Mouse (Mus musculus): ENCODE results near the gene Ruvbl1. TPM values are rescaled to one million over a fixed set of nuclear protein-coding genes. Genes with fewer than 3 reads are reported as not detected.

Gene Ruvbl1
- polyA plus RNA-seq (2015; fragmentation: Nextera tagmentation; extraction: Ambion mirVana): 79.5 and 86.1 TPM in 2 replicates

DNA sequence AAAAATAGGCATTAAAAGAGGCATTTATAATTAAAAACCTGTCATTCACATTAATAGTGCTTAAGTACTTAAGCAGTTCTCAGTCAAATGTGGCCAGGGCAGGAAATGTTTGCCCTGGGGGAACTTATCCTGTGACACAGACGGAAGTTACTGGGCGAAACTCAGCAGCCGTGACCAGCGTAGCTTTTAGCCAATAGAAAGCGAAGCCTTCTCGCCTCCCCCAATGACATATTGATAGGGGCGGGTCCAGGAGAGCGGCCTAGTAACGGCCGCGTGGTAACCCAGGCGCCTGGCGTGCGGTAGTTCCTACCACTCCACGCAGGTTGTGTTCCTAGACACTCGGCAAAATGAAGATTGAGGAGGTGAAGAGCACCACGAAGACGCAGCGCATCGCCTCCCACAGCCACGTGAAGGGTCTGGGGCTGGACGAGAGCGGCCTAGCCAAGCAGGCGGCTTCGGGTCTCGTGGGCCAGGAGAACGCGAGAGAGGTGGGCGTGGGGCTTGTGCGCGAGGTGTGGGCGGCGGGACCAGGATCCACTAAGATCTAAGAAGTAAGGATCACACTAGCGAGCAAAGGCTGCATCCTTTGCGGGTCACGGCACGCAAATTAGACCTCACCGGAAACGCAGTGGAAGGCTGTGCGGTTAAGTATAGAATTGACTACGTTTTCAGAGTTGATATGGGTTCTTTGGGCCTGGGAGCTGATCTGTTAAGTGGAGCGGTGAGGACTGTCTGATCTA is at the start of gene Ruvbl1:
Ruvbl1 (plus strand) TSS at position 229 of the 740 bp plus-strand sequence.
- Histone ChIP-seq H3K9me3 (no peaks in the 10 kb centered on the region), H3K27me3 (replicated peaks) (no peaks in the 10 kb centered on the region), H3K36me3 (peaks cover 32% of the 10 kb centered on the region), H3K9ac (peak within 1 kb of the TSS; percentile 89), H3K27ac (replicated peaks) (no peak within 1 kb of the TSS), H3K4me1 (peaks cover 17% of the 10 kb centered on the region), H3K4me3 (peak within 1 kb of the TSS; percentile 86), H3K4me2 (peak within 1 kb of the TSS; percentile 77)
- ATAC-seq (ENCODE audit: extremely low read depth, insufficient number of reproducible peaks, low FRiP score, low TSS enrichment): peak; percentile 92
- under 1% methylated on average over 42 of the region's 42 CpGs for WGBS

DNA sequence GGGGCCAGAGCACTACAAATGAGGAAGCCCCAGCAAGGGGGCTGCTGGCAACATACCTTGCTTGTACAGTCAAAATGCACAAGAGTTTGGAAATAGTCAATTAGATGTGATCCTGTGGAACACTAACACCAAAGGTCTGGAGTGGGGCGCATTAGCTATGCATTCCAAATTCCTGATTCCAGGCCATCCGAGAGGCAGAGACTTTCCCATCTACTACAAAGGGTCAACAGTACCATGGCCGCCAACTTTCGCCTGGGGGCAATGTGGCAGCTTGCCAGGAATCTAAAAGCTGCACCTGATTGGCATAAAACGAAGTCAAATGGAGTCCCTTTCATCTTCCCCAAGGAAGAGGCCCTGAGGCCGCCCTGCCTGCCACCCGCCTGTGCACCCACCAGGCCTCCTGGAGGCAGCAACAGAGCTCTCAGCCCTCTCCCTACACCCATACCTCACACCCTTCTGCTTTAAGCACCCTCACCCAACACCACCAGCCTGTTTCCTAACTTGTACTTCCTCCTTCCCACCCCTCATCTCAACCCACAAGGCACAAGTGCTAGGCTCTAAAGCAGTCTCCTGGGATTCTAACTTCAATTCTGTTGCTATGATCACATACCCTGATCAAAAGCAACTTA is 49.0 kb upstream of the Ruvbl1 start:
- Histone ChIP-seq H3K36me3 (no peaks in the 10 kb centered on the region), H3K27ac (replicated peaks) (no peak overlapping the region), H3K4me3 (no peak overlapping the region), H3K4me2 (no peak overlapping the region), H3K27me3 (replicated peaks) (no peaks in the 10 kb centered on the region), H3K9me3 (no peaks in the 10 kb centered on the region), H3K9ac (no peak overlapping the region), H3K4me1 (peaks cover 14% of the 10 kb centered on the region)
- 69% methylated on average over 7 of the region's 7 CpGs for WGBS
- no peak for ATAC-seq (ENCODE audit: extremely low read depth, insufficient number of reproducible peaks, low FRiP score, low TSS enrichment)

DNA sequence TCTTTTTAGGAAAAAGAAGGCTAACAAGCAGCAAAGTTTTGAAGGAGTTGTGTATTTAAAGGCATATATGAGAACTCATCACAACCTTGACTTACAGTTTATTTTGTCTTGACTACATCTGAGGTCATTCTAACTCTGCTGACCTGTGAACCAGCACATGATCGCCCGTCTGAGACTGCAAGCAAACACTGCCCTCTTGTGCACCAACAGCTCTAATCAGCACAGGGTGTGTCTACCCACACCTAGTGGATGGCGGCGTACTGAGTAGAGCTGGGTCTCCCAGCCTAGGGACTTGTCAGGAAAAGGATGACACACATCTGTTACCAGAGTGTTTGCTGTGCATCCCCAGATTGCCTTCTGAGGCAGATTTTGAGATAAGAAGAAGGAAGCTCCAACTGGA is 34.0 kb upstream of the Ruvbl1 start:
- Histone ChIP-seq H3K4me3 (no peak overlapping the region), H3K27ac (replicated peaks) (no peak overlapping the region), H3K4me1 (peaks cover 25% of the 10 kb centered on the region), H3K9me3 (no peaks in the 10 kb centered on the region), H3K9ac (no peak overlapping the region), H3K27me3 (replicated peaks) (no peaks in the 10 kb centered on the region), H3K36me3 (no peaks in the 10 kb centered on the region), H3K4me2 (no peak overlapping the region)
- ATAC-seq (ENCODE audit: extremely low read depth, insufficient number of reproducible peaks, low FRiP score, low TSS enrichment): no peak
- 11% methylated on average over 4 of the region's 4 CpGs for WGBS

DNA sequence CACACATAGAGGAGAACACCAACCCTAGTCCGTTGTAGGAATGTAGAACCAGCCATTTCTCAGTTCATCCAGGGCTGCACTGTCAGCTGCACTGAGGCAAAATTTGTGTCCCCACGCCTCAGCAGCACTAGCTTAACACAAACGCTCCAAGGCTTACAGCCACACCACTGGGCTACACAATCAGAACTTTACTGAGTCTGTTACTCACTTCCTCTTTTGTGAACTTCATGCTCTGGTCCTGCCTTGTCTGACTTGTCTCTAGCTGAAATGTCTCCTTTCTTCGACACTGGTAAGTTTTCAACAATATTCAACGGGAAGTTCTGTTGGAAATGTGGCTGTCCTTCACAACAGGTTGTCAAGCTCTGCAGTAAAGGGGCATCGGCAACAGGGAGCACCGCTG is 29.6 kb upstream of the Ruvbl1 start:
- Histone ChIP-seq H3K9ac (no peak overlapping the region), H3K4me3 (no peak overlapping the region), H3K9me3 (no peaks in the 10 kb centered on the region), H3K4me2 (no peak overlapping the region), H3K27me3 (replicated peaks) (no peaks in the 10 kb centered on the region), H3K27ac (replicated peaks) (no peak overlapping the region), H3K36me3 (no peaks in the 10 kb centered on the region), H3K4me1 (peaks cover 22% of the 10 kb centered on the region)
- no peak for ATAC-seq (ENCODE audit: extremely low read depth, insufficient number of reproducible peaks, low FRiP score, low TSS enrichment)
- WGBS: 82% methylated on average over 7 of the region's 7 CpGs

DNA sequence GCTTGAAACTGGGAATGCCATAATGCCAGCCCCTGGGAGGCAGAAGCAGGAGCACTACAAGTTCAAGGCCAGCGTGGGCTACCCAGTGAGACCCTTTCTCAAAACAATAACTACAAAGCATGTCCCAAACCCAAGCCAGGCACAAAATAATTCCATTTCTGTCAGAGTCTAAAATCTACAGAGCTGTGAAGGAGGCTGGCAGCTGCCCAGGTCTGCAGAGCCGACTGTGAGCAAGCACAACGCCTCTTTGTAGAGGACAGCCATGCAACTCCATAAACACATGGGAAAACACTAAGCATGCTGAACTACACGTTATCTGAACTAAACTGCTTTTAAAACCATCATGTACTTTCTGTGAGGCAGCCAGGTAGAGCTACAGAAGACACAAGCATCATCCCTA is 26.2 kb upstream of the Ruvbl1 start:
- Histone ChIP-seq H3K4me1 (peaks cover 24% of the 10 kb centered on the region), H3K9ac (no peak overlapping the region), H3K4me2 (no peak overlapping the region), H3K27me3 (replicated peaks) (no peaks in the 10 kb centered on the region), H3K9me3 (no peaks in the 10 kb centered on the region), H3K4me3 (no peak overlapping the region), H3K27ac (replicated peaks) (no peak overlapping the region), H3K36me3 (no peaks in the 10 kb centered on the region)
- 75% methylated on average over 4 of the region's 4 CpGs for WGBS
- ATAC-seq (ENCODE audit: extremely low read depth, insufficient number of reproducible peaks, low FRiP score, low TSS enrichment): no peak

DNA sequence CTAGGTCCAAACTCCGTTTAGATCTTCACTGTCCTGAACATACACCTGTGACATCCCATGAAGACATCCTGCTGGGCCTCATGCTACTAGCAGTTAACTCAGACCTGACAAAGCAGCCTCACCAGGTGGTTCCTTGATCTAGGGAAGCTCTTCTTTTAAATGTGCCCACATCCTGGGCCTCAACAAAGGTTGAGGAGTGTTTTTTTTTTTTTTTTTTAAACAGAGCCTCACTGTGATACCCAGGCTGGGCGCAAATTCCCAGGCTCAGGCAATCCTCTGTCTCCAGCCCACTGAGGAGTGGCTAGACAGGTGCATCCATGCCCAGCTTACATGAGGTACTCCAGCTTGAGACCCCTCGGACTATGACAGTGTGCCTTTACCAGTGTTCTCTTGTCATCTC is 22.7 kb upstream of the Ruvbl1 start:
- H3K27ac ChIP-seq (replicated peaks): no peak overlapping the region

DNA sequence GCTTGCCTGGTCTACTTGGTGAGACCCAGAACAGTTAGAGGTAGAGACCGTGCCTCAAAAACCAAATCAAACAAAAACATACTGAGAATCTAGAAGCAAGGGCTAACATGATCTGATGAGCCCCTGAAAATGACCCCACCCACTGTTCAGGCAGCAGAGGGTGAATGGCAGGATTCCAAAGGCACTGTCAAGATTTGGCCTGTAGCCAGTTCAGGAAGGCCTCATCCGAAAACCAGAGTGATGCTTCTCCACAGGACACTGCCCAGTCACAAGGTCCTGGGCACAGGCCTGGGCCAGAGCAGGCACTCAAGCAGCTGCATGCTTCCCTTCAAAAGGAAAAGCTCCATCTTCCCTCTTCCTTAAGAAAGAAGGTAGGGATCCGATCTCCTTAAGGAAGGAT is 21.8 kb upstream of the Ruvbl1 start:
- ATAC-seq (ENCODE audit: extremely low read depth, insufficient number of reproducible peaks, low FRiP score, low TSS enrichment): no peak
- Histone ChIP-seq H3K27me3 (replicated peaks) (peaks cover 3% of the 10 kb centered on the region; the same call in 1 of the 2 replicates), H3K36me3 (no peaks in the 10 kb centered on the region), H3K9ac (no peak overlapping the region), H3K4me3 (no peak overlapping the region), H3K4me2 (no peak overlapping the region), H3K4me1 (peaks cover 36% of the 10 kb centered on the region), H3K27ac (replicated peaks) (no peak overlapping the region), H3K9me3 (no peaks in the 10 kb centered on the region)
- WGBS: 64% methylated on average over 3 of the region's 3 CpGs

More for the DNA sequence above, 22.7 kb upstream of the Ruvbl1 start:
- Histone ChIP-seq H3K27me3 (replicated peaks) (no peaks in the 10 kb centered on the region), H3K36me3 (no peaks in the 10 kb centered on the region), H3K4me1 (peaks cover 36% of the 10 kb centered on the region), H3K9me3 (no peaks in the 10 kb centered on the region), H3K9ac (no peak overlapping the region), H3K4me3 (no peak overlapping the region), H3K4me2 (no peak overlapping the region)
- WGBS: 76% methylated on average over 3 of the region's 3 CpGs
- no peak for ATAC-seq (ENCODE audit: extremely low read depth, insufficient number of reproducible peaks, low FRiP score, low TSS enrichment)

DNA sequence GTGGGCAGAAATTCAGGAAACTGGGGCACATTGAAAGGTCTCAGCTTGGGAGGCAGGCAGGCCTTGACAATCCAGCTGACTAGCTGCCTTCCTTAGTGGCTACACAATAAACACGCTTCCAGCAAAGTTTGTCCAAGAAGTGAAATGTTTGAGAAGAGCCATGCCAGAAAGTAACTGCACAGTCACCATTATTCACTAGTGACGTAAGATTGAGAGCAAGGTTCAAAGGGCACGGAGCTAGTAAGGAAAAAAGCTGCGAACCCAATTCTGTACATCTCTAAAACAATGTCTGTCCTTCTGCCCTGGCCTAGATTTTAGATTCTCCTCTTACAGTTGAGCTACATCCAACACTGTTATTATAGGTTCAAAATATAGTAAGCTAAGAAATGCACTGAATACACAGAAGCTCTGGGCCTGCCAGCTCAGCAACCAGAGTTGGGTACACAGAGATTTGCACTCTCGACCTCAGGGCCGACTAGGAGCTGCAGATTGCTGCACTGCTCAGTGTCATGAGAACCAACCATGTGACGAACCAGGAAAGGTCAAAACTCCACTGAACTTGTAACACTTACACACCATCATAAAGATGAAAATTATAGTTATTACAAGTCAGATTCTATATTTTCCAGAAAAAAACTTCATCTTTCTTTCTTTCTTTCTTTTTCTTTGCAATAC is 21.0 kb upstream of the Ruvbl1 start:
- no peak overlapping the region for H3K4me2 ChIP-seq
- peaks cover 4% of the 10 kb centered on the region for H3K27me3 ChIP-seq (replicated peaks)
- H3K9ac ChIP-seq: no peak overlapping the region
- ATAC-seq (ENCODE audit: extremely low read depth, insufficient number of reproducible peaks, low FRiP score, low TSS enrichment): no peak
- H3K36me3 ChIP-seq: no peaks in the 10 kb centered on the region
- no peak overlapping the region for H3K4me3 ChIP-seq
- H3K4me1 ChIP-seq: peaks cover 34% of the 10 kb centered on the region
- H3K9me3 ChIP-seq: no peaks in the 10 kb centered on the region
- no peak overlapping the region for H3K27ac ChIP-seq (replicated peaks)
- 81% methylated on average over 7 of the region's 7 CpGs for WGBS

DNA sequence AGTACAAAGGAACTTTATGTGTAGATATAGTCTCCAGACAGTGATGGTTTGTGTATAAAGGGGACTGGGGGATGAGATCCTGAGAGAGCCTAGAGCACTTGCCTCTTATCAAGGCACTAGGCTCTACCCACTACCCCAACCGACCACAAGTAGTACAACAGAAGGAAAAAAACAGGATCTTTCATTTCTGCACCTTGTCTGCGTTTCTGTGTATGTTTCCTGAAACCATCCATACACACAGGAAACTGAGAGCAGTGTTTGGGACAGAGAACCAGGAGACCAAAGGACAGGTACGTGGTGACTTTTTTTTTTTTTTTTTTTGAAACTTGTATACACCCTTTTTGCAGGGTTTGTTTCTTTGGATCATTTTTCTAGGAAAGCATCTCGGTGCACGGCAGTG is 19.5 kb upstream of the Ruvbl1 start:
- Histone ChIP-seq H3K27me3 (replicated peaks) (peaks cover 4% of the 10 kb centered on the region), H3K9ac (peak overlapping the region; percentile 90), H3K27ac (replicated peaks) (no peak overlapping the region), H3K4me1 (peaks cover 21% of the 10 kb centered on the region), H3K4me3 (peak overlapping the region; percentile 91), H3K36me3 (no peaks in the 10 kb centered on the region), H3K4me2 (peak overlapping the region; percentile 92), H3K9me3 (no peaks in the 10 kb centered on the region)
- 13% methylated on average over 5 of the region's 5 CpGs for WGBS
- no peak for ATAC-seq (ENCODE audit: extremely low read depth, insufficient number of reproducible peaks, low FRiP score, low TSS enrichment)

DNA sequence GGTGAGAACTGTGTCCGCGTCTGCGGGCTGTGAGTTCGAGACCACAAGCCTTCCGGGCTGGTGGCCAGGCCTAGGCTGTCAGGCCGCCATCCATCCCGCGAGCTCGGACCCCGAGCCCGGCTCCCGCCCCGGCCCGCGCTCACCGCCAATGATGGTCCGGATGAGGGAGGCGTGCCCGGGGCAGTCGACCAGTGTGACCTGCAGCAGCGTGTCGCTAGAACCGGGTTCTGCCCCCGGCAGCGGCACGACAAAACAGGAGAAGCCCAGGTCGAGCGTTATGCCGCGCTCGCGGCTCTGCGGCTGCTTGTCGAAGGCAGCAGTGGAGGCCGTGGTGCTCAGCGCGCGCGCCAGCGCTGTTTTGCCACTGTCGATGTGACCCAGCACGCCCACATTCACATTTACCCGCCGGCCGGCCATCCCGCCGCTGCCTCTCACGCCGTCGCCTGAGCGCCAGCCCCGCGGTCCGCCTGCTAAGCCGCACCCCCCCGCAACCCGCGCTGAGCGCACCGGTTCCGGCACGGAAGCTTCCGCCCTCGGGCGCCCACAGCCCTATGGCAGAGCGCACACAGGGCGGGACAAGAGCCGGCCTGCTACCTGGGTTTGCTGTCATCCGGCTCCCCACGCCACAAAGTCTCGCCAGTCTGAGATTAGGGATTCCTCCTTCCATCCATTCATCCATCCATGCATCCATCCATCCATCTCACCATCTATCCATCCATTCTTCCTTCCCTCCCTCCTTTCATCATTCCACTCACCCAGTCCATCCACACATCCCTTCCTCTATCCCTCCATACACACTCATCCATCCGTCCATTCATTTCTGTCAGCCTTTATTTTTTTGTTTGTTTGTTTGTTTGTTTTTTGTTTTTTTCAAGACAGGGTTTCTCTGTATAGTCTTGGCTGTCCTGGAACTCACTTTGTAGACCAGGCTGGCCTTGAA is 18.9 kb upstream of the Ruvbl1 start, which contains the start of gene Eefsec:
Eefsec (minus strand) TSS at position 477 of the 940 bp plus-strand sequence.
- peak within 1 kb of the TSS; percentile 91 for H3K4me3 ChIP-seq
- H3K27ac ChIP-seq (replicated peaks): peak within 1 kb of the TSS; percentile 65; the same call in 1 of the 2 replicates
- ATAC-seq (ENCODE audit: extremely low read depth, insufficient number of reproducible peaks, low FRiP score, low TSS enrichment): peak; percentile 66; the same call in 1 of the 2 replicates
- H3K4me1 ChIP-seq: peaks cover 17% of the 10 kb centered on the region
- peak within 1 kb of the TSS; percentile 92 for H3K4me2 ChIP-seq
- no peaks in the 10 kb centered on the region for H3K36me3 ChIP-seq
- no peaks in the 10 kb centered on the region for H3K9me3 ChIP-seq
- under 1% methylated on average over 72 of the region's 72 CpGs for WGBS
- peak within 1 kb of the TSS; percentile 90 for H3K9ac ChIP-seq
- H3K27me3 ChIP-seq (replicated peaks): peaks cover 11% of the 10 kb centered on the region

All from heart, embryonic 13.5 days (tissue).